Mouse (Mus musculus): ENCODE results near the gene 9330182O14Rik. TPM values are rescaled to one million over a fixed set of nuclear protein-coding genes. Genes with fewer than 3 reads are reported as not detected.
A peak's percentile ranks its signal among the peaks of the same experiment; 100 is the strongest.

9330182O14Rik gene
- total RNA-seq, 2 experiments from 2014 or later, result not detected

GRCm38 (mm10) chr15:40179423-40179822 lies 45.3 kb downstream of the 9330182O14Rik start:
- DNase-seq (ENCODE audit: low spot score in 2 of 2), result peak in 1 of 2 experiments; percentile 0
- intact Hi-C loops (cut with DNase I), result no loop called here

- DNase-seq (ENCODE audit: low spot score in 2 of 2), result no peak
- intact Hi-C loops (cut with DNase I), result no loop called here
Observed at GRCm38 (mm10) chr15:40187017-40187416, 52.9 kb downstream of the 9330182O14Rik start.

Small RNAs within 50 kb of the gene (microRNA-seq; reads per million reads assigned to microRNA genes)
- gene Gm25958, result not detected

All from left cerebral cortex, postnatal 36 days (tissue).